Mouse (Mus musculus) frontal cortex, adult (tissue): ENCODE data around the gene Zfp1.
"Not testable (repeated sequence)": the region's sequence is repeated elsewhere in the genome, so short reads cannot be mapped to it uniquely, and the experiment has no call there.

Source experiments
- ATAC-seq: cut with Nextera tagmentation; 2 replicates; pipeline ENCODE4 v1.9.2; 2017; ENCODE audit warnings: mild to moderate bottlenecking, moderate library complexity, mixed read lengths; ENCODE audit not compliant: low TSS enrichment

Gene Zfp1

DNA sequence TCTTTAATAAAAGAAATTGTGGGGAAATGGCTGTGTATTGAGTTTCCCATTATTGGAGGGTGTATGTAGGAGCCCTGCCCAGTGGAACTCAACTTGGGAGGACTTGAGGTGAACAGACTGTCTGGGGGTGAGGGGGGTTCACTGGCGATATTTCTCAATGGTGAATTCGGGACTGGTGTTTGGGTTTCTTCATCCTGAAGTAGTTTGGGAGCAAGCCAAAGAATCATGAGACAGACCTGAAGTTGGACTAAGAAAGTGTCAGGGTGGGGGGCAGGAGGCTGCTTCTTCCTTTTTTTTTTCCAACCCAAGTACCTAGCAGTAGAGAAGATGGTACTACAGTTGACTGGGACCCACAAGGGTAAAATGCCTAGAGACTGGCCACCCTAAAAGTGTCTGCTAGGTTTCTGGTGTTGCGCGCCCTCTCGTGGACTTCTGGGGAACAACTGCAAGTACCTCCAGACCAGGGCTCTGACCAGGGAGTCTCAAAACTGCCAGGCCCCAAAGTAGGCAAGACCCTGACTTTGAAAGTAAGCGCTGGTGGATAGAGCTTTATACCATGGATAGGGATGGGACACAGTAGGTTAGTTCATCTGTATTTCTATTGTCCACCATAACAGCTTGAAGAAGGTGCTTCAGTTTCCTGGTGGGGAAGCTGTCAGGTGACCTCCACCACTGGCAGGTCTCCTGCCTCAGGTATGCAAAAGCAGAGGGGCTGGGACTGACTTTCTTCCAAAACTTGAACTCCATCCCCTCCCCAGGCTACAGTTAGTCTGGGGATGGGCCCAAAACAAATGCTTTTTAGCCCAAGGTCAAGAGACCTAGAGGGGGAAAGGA is 17.3 kb upstream of the Zfp1 start:
- peak; percentile 11; the same call in 1 of the 2 replicates for ATAC-seq

DNA sequence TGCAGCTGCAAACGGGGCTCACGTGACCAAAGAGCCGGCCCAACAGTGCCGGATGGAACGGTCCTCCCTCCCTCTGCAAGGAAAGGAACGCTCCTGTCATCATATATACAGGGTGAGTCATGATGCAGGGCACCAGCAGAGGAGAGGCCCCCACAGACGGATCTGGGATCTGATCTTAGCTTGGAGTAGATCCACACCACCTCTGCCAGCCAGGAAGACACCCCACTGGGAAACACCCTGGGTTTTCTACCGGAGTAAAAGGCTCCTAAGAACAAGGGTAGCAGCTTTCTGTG is 16.7 kb upstream of the Zfp1 start:
- ATAC-seq: peak; percentile 63

DNA sequence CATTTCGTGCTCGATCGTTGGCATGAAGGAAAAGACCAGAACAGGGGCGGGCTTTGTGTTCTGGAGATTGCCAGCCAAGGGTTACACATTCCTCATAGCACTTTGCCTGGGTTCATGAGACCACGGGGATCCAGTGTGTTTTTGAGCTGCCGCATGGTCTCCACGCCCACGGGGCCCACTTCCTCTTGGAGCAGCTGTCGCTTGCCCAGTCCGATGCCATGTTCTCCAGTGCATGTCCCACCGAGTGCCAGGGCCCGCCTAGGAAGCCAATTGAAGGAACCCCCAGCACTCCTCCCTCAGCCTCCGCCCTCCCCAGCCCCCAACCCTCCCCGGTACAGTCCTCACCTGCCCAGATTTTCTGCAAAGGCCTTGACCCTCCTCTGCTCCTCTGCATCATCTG is 16.3 kb upstream of the Zfp1 start:
- ATAC-seq: no peak

- ATAC-seq: no peak
Observed at GRCm38 (mm10) chr8:111627923-111628322, 15.3 kb upstream of the Zfp1 start.

- ATAC-seq: no peak
Observed at GRCm38 (mm10) chr8:111628401-111628800, 14.8 kb upstream of the Zfp1 start.

DNA sequence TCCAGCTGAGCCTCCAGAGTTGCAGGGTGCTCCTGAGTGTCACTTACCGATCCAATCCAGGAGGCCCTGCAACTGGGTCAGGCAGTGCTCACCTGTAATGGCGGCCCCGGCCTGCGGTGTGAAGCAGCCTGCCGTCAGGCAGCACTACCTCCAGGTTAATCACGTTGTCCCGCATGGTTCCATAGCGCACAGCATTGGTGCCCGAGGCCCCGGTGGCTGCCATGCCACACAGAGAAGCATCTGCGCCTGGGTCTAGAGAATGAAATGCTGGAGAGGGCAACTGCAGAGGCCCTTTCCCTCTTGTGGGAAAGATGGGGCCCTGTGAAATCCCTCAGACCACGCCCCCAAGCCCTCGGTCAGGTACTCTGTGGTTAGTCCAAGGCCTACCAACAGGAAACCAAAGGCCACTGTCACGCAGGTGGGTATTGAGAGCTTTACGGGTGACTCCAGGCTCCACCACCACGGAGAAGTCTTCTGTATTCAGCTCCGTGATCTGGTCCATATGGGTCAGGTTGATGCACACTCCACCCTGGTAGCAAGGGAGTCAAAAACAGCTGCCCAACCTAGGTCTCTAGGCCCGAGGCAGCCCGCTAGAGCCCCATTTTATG is 14.2 kb upstream of the Zfp1 start:
- ATAC-seq: no peak

GRCm38 (mm10) chr8:111630105-111630521 is 13.1 kb upstream of the Zfp1 start, which contains the start of gene Ldhd:
TSS of gene Ldhd (minus strand) at chr8:111630374.
- ATAC-seq: peak; percentile 60

DNA sequence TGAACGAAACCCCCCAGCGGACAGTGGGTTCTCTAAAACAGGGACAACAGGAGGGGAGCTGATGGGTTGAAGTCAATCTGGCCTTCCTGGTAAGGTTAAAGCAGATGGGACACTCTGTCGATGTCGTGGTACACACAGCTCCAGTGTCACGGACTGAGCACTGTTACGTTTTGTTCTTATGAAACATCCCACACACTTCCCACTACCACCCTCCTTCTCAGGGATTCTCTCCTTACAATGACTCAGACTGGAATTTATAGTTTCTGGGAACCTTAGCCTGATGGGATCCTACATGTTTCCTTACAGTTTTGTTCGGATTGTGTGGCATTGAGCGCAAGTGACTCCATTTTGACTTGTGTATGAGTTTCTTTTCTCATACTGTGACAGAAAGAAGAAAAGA is 11.6 kb upstream of the Zfp1 start:
- ATAC-seq: peak; percentile 64

GRCm38 (mm10) chr8:111632976-111633375 is 10.2 kb upstream of the Zfp1 start:
- no peak for ATAC-seq

DNA sequence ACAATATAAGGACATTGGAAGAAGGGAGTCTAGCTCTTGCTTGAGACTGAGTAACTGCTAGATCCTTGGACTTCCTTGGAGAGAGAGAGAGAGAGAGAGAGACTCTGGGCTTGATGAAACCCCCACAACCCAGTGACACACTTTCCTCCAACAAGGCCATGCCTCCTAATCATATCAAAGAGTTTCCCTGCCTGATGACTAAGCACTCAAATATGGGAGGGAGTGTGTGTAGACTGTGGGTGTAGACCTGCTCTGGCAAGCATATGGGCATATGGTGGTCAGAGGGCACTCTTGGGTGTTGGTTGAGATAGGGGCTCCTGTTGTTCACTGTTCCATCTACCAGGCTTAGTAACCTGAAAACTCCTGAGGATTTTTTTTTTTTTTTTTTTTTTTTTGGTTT is 5.1 kb upstream of the Zfp1 start:
- ATAC-seq: no peak

- peak; percentile 32 for ATAC-seq
Observed at GRCm38 (mm10) chr8:111641064-111641463, 2.1 kb upstream of the Zfp1 start.

- ATAC-seq: no peak
Observed at GRCm38 (mm10) chr8:111642496-111642895, 705 bp upstream of the Zfp1 start.

DNA sequence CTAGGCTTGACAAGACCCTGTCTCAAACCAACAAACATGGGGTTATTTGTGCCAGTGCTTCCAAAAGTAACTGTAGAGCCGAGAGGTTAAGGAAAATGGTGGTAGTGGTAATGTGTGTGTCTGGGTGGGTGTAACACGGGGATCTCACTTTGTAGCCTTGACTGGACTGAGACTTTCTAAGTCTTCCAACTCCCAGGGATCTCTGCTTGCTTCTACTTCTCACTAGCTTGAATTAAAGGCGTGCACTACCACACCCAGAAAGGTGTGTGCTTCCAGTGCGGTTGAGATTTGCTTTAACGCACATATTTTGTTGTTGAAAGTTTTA is 300 bp upstream of the Zfp1 start:
- ATAC-seq: peak; percentile 32

DNA sequence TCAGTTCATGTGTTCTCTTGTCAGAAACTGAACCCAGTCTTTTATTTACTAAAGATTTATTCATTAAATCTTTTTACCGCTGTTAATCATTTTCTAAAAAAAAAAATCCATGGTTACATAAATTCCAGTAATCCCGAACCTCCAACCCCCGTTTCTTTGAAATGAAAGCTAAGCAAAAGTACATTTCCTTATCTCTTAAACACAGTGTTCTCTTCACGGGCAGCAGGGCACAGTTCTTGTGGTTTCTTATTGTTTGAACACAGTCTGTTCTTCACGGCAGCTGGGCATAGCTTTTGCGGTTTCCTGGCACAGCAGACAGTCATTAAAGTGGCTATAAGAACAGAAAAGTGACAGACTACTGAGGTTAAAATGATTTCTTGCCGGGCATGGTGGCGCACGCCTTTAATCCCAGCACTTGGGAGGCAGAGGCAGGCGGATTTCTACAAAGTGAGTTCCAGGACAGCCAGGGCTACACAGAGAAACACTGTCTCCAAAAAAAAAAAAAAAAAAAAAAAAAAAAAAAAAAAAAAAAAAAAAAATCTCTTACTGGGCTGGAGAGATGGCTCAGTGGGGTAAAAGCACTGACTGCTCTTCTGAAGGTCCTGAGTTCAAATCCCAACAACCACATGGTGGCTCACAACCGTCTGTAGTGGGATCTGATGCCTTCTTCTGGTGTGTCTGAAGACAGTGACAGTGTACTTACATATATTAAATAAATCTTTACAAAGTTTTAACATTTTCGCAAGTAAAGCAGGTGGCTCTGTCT is 1.3 kb downstream of the Zfp1 start:
- ATAC-seq: not testable (repeated sequence)

- no peak for ATAC-seq
Observed at GRCm38 (mm10) chr8:111645715-111646114, 2.5 kb downstream of the Zfp1 start.

DNA sequence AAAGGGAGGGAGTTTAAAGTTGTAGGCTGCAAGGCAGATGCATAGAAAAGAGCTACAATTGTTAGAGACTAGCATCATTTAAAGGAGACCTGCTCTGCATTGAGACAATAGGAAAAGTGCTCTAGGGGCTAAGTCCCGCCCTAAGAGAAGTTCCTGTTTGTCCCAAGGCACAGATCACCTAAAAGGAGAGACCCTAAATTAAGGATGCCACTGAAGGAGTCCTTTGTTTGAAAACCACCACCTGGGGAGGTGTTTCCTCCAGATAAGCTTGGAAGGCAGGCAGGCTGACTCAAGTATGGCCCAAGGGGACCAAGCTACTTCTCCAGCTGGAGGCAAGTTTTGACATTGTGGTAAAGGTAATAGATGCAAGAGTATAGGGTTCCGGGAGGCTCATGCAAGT is 5.6 kb downstream of the Zfp1 start:
- no peak for ATAC-seq

GRCm38 (mm10) chr8:111650651-111651050 is 7.5 kb downstream of the Zfp1 start:
- ATAC-seq: no peak

DNA sequence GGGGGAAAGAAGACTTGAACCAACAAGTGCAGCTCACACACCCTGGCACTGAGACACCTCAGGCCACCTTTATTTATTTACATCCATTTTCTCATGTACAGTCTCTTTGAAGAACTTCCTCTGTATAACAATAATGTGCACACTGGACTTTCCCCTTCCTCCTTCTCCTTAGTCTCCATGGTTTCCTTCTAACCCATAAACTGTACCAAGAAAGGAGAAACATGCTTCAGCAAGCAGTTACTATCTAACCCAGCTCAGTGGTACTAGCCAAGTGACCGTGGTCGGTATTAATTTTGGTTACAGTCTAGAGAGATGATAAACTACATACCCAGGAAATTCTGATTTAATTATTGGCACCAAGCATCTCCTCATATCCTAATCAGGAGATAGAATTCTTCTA is 10.3 kb downstream of the Zfp1 start:
- ATAC-seq: no peak

DNA sequence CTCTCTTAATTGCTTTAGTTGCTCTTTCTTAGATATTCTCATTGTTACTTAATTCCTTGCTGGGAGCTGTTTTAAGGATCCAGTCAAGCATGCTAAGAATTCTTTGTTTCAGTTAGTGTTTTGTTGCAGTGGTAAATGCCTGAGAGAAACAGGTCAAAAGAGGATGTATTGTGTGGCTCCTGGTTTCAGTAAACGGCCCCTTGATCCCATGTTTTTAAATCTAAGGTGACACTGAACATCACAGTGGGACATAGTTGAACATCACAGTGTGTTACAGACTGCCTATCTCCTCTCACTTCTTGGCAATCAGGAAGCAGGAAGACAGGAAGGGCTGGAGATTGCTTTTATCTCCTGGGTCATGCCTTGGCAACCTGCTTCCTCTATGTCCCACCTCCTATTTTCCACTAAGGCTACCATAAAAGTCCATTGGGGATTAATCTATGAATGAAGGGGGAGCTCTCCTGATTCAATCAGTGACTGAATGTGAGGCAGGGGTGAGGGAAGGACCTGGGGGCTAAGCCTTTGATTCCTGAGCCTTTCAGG is 14.2 kb downstream of the Zfp1 start:
- no peak for ATAC-seq

- ATAC-seq: peak; percentile 81
Observed at GRCm38 (mm10) chr8:111658819-111659423, 15.7 kb downstream of the Zfp1 start.

- peak; percentile 73 for ATAC-seq
Observed at GRCm38 (mm10) chr8:111662473-111662872, 19.3 kb downstream of the Zfp1 start.

GRCm38 (mm10) chr8:111666751-111667150 is 23.6 kb downstream of the Zfp1 start:
- no peak for ATAC-seq
